Mouse (Mus musculus) myocyte (in vitro differentiated cells): ENCODE data around the gene Btbd18. TPM values are rescaled to one million over a fixed set of nuclear protein-coding genes. Genes with fewer than 3 reads are reported as not detected.

ENCODE experiments used
- H3K27me3 ChIP-seq: one replicate; pipeline ENCODE4 v1.6.1; 2011; ENCODE audit not compliant: control insufficient read depth, insufficient read depth, insufficient read length
- H3K36me3 ChIP-seq: one replicate; pipeline ENCODE4 v1.6.1; 2011; ENCODE audit not compliant: control insufficient read depth, insufficient read depth
- H3K4me2 ChIP-seq: one replicate; pipeline ENCODE4 v1.6.1; 2011; ENCODE audit warnings: low read depth, control low read depth
- H3K4me3 ChIP-seq: one replicate; pipeline ENCODE4 v1.5.1; 2011; ENCODE audit warnings: mild to moderate bottlenecking, control low read depth, moderate library complexity
- H3K79me2 ChIP-seq: one replicate; pipeline ENCODE4 v1.6.1; 2011; ENCODE audit not compliant: control insufficient read depth, insufficient read depth
- H3ac ChIP-seq: one replicate; pipeline ENCODE4 v1.6.1; 2011; ENCODE audit not compliant: control insufficient read depth, insufficient read length
- CEBPB ChIP-seq: IDR thresholded peaks from 2 replicates; pipeline ENCODE4 v1.6.1; 2011; ENCODE audit warnings: mild to moderate bottlenecking, moderate library complexity; ENCODE audit not compliant: poor library complexity, insufficient read depth, severe bottlenecking
- E2F4 ChIP-seq: IDR thresholded peaks from one replicate; pipeline ENCODE4 v1.6.1; 2011; ENCODE audit warnings: mild to moderate bottlenecking, control low read depth, moderate library complexity; ENCODE audit not compliant: insufficient read depth
- MAX ChIP-seq: IDR thresholded peaks from one replicate; pipeline ENCODE4 v1.6.1; 2011; ENCODE audit warnings: low read depth, mild to moderate bottlenecking, control low read depth
- MYOD1 ChIP-seq, 3 experiments: IDR thresholded peaks; one replicate each; pipeline ENCODE4 v1.6.1; 2011; ENCODE audit warnings: control low read depth in 2 of 3, low read depth in 2 of 3, mild to moderate bottlenecking in 2 of 3, moderate library complexity in 1 of 3; ENCODE audit not compliant: insufficient read length in 2 of 3, control insufficient read depth in 1 of 3
- MYOG ChIP-seq, 3 experiments: IDR thresholded peaks; one replicate each; pipeline ENCODE4 v1.6.1; 2011; ENCODE audit warnings: control low read depth in 2 of 3, low read depth in 2 of 3, mild to moderate bottlenecking in 2 of 3; ENCODE audit not compliant: insufficient read length in 2 of 3, control insufficient read depth in 1 of 3, insufficient read depth in 1 of 3
- POLR2A ChIP-seq: IDR thresholded peaks from one replicate; pipeline ENCODE4 v1.6.1; 2011; ENCODE audit warnings: low read depth, mild to moderate bottlenecking, control low read depth, moderate library complexity; ENCODE audit not compliant: insufficient read length
- POLR2AphosphoS2 ChIP-seq: IDR thresholded peaks from one replicate; pipeline ENCODE4 v1.6.1; 2011; ENCODE audit warnings: low read depth, control low read depth; ENCODE audit not compliant: insufficient read length
- REST ChIP-seq: IDR thresholded peaks from one replicate; pipeline ENCODE4 v1.6.1; 2011; ENCODE audit warnings: mild to moderate bottlenecking, control low read depth, moderate library complexity; ENCODE audit not compliant: insufficient read depth, insufficient read length
- SRF ChIP-seq: IDR thresholded peaks from one replicate; pipeline ENCODE4 v1.6.1; 2011; ENCODE audit warnings: low read depth; ENCODE audit not compliant: control insufficient read depth, insufficient read length
- TCF12 ChIP-seq: IDR thresholded peaks from one replicate; pipeline ENCODE4 v1.6.1; 2011; ENCODE audit warnings: mild to moderate bottlenecking, control low read depth; ENCODE audit not compliant: poor library complexity, insufficient read depth, severe bottlenecking
- TCF3 ChIP-seq: IDR thresholded peaks from one replicate; pipeline ENCODE4 v1.6.1; 2011; ENCODE audit warnings: low read depth, control low read depth; ENCODE audit not compliant: insufficient read length
- USF1 ChIP-seq: IDR thresholded peaks from one replicate; pipeline ENCODE4 v1.6.1; 2011; ENCODE audit warnings: low read depth, mild to moderate bottlenecking, control low read depth, moderate library complexity
- polyA plus RNA-seq: library from polyadenylated mRNA; unstranded; fragments of >200 nt; fragmentation: generic; extraction: Trizol; gene quantifications from one replicate; pipeline ENCODE4 v1.2.1, GENCODE M21; 2012; ENCODE audit warnings: missing spikeins

Btbd18 gene
- 0.01 TPM for polyA plus RNA-seq

- H3K27me3 ChIP-seq: no peaks in the 10 kb centered on the region
- H3K79me2 ChIP-seq: no peaks in the 10 kb centered on the region
- H3ac ChIP-seq: no peak within 1 kb of the TSS
- no peak within 1 kb of the TSS for H3K4me2 ChIP-seq
- TF ChIP-seq TCF12 (no peak), MYOG (IDR thresholded peaks at IDR 0.05; ENCODE audit: control insufficient read depth in 1 of 3, insufficient read depth in 1 of 3, insufficient read length in 2 of 3, low read depth in 2 of 3) (no peak), SRF (no peak), MAX (no peak), REST (no peak), TCF3 (no peak), E2F4 (no peak), POLR2AphosphoS2 (no peak), POLR2A (no peak), USF1 (no peak), MYOD1 (IDR thresholded peaks at IDR 0.05; ENCODE audit: control insufficient read depth in 1 of 3, insufficient read length in 2 of 3, low read depth in 2 of 3) (no peak), CEBPB (no peak)
- no peak within 1 kb of the TSS for H3K4me3 ChIP-seq
- H3K36me3 ChIP-seq: no peaks in the 10 kb centered on the region
Observed at GRCm38 (mm10) chr2:84658806-84659205, at the start of gene Btbd18. Gene Btbd18, plus strand, starts transcription at chr2:84659079.

- Histone ChIP-seq H3K4me3 (no peak overlapping the region), H3ac (no peak overlapping the region), H3K36me3 (peaks cover 89% of the 10 kb centered on the region), H3K79me2 (peaks cover 4% of the 10 kb centered on the region), H3K27me3 (no peaks in the 10 kb centered on the region), H3K4me2 (no peak overlapping the region)
- no peak for TF ChIP-seq POLR2A
- TF ChIP-seq POLR2AphosphoS2: no peak
- no peak for TF ChIP-seq SRF
- TF ChIP-seq MAX: no peak
- TF ChIP-seq TCF12: no peak
- TF ChIP-seq REST: no peak
- no peak for TF ChIP-seq E2F4
- no peak for TF ChIP-seq USF1
- no peak for TF ChIP-seq MYOD1 (IDR thresholded peaks at IDR 0.05; ENCODE audit: control insufficient read depth in 1 of 3, insufficient read length in 2 of 3, low read depth in 2 of 3)
- TF ChIP-seq MYOG (IDR thresholded peaks at IDR 0.05; ENCODE audit: control insufficient read depth in 1 of 3, insufficient read depth in 1 of 3, insufficient read length in 2 of 3, low read depth in 2 of 3): no peak
- TF ChIP-seq CEBPB: no peak
- no peak for TF ChIP-seq TCF3
Observed at GRCm38 (mm10) chr2:84612764-84613163, 46.1 kb upstream of the Btbd18 start.

GRCm38 (mm10) chr2:84617637-84618515 lies 41.0 kb upstream of the Btbd18 start:
- TF ChIP-seq MYOD1 (IDR thresholded peaks at IDR 0.05; ENCODE audit: control insufficient read depth in 1 of 3, insufficient read length in 2 of 3, low read depth in 2 of 3) (no peak), POLR2A (no peak), USF1 (no peak), REST (no peak), CEBPB (no peak), POLR2AphosphoS2 (no peak), MYOG (IDR thresholded peaks at IDR 0.05; ENCODE audit: control insufficient read depth in 1 of 3, insufficient read depth in 1 of 3, insufficient read length in 2 of 3, low read depth in 2 of 3) (no peak), TCF12 (no peak), TCF3 (no peak), MAX (no peak), SRF (no peak)
- H3K27me3 ChIP-seq: no peaks in the 10 kb centered on the region
- H3K4me3 ChIP-seq: no peak overlapping the region
- peaks cover 30% of the 10 kb centered on the region for H3K79me2 ChIP-seq
- H3K4me2 ChIP-seq: no peak overlapping the region
- peaks cover 66% of the 10 kb centered on the region for H3K36me3 ChIP-seq
- H3ac ChIP-seq: no peak overlapping the region

- Histone ChIP-seq H3K4me2 (no peak overlapping the region), H3K4me3 (no peak overlapping the region), H3K36me3 (peaks cover 59% of the 10 kb centered on the region), H3ac (no peak overlapping the region), H3K27me3 (no peaks in the 10 kb centered on the region), H3K79me2 (peaks cover 41% of the 10 kb centered on the region)
- TF ChIP-seq USF1: no peak
- TF ChIP-seq SRF: no peak
- TF ChIP-seq CEBPB: no peak
- no peak for TF ChIP-seq MAX
- TF ChIP-seq POLR2A: no peak
- no peak for TF ChIP-seq TCF3
- no peak for TF ChIP-seq MYOG (IDR thresholded peaks at IDR 0.05; ENCODE audit: control insufficient read depth in 1 of 3, insufficient read depth in 1 of 3, insufficient read length in 2 of 3, low read depth in 2 of 3)
- no peak for TF ChIP-seq TCF12
- TF ChIP-seq E2F4: no peak
- TF ChIP-seq POLR2AphosphoS2: no peak
- no peak for TF ChIP-seq REST
- TF ChIP-seq MYOD1 (IDR thresholded peaks at IDR 0.05; ENCODE audit: control insufficient read depth in 1 of 3, insufficient read length in 2 of 3, low read depth in 2 of 3): no peak
Observed at GRCm38 (mm10) chr2:84618914-84619313, 40.0 kb upstream of the Btbd18 start.
